Mouse (Mus musculus) adrenal gland, postnatal 14 days (tissue): ENCODE data around the gene Insm2. TPM values are rescaled to one million over a fixed set of nuclear protein-coding genes. Genes with fewer than 3 reads are reported as not detected.
"Not testable (repeated sequence)": the region's sequence is repeated elsewhere in the genome, so short reads cannot be mapped to it uniquely, and the experiment has no call there.

ENCODE experiments used
- DNase-seq: peaks from one replicate; pipeline ENCODE4 v3.0.0; 2021; ENCODE audit warnings: mixed read lengths
- long read RNA-seq, 2 experiments: library from polyadenylated mRNA; stranded (forward); transcript quantifications; one replicate each; pipeline ENCODE4 v2.0.0; 2021
- total RNA-seq: library from RNA; stranded (reverse); gene quantifications from 2 replicates; pipeline ENCODE4 v1.2.3, GENCODE M21; 2021

Gene Insm2
- total RNA-seq, result 1.0 and 1.5 TPM in 2 replicates
- long read RNA-seq, experiment 1, transcript Insm2-201 (1 exons, 2,660 nt), result major isoform, 5 of 5 reads
- long read RNA-seq, experiment 1, partial matches to known transcripts, result 0 of 5 reads
- long read RNA-seq, experiment 1, other reads (novel, unspliced or antisense), result 0 of 5 reads
- long read RNA-seq, experiment 2, partial matches to known transcripts, result 0 of 3 reads
- long read RNA-seq, experiment 2, other reads (novel, unspliced or antisense), result 0 of 3 reads

DNA sequence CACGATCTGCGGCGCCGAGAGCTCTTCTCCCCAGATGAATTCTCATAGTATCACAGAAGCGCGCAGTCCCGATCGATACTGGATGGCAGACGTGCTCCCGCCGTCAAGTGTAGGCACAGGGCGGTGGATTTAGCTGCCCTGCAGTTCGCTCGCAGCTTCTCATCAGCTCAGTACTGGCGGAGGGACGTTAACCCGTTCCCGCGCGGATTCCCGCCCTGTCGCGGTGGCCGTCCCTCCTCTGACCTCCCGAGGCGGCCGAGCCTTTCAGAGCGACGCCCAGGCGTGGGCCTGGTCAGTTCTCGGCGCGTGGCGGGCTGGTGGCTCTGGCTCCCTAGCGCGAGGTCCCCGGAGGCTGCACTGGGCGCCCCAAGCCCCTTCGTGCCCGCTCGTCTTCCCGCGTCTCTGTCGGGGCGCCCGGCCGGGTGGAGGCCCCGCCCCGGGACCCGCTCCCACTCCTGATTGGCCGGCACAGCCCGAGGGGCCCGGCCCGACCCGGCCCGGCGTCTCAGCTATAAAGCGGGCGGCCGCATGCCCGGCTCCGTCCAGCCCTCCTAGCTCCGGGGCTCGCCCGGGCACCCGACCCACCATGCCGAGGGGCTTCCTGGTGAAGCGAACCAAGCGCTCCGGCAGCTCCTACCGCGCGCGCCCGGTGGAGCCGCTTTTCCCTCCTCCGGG lies at the start of gene Insm2:
TSS of gene Insm2 (plus strand) at position 541 of the 675 bp plus-strand sequence.
- peak; percentile 37 for DNase-seq

- not testable (repeated sequence) for DNase-seq
These were observed 44.3 kb upstream of the Insm2 start for GRCm38 (mm10) chr12:55554901-55555300.

GRCm38 (mm10) chr12:55557866-55558265 lies 41.4 kb upstream of the Insm2 start:
- DNase-seq, result no peak

DNA sequence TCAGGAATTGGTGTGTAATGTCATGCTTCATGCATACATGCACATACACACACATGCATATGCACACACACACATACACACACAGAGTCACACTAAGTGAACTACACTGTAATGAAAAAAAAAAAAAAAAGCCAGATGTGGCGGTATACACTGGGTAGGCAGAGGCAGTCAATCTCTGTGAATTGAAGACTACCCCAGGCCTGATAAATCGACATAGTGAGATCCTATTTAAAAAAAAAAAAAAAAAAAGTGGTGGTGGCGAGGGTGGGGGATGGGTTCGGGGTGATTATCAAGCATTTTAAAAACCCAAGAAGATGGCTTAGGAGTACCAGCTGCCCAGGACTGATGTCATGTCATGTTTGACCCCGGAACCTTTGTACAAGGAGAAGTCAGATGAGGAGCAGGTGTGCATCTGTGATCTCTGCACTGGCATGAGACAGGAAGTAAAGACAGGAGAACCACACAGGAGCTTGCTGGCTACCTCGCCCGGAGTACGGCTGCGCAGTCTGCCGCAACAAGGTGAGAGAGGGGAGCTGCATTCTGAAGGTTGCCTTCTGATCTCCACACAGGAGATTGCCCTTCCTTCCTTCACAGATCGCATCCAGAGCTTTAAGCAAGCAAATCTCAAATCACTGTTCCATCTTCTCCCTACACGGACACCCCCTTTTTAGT lies 39.9 kb upstream of the Insm2 start:
- no peak for DNase-seq

GRCm38 (mm10) chr12:55560025-55560690 lies 39.1 kb upstream of the Insm2 start:
- DNase-seq, result peak; percentile 32

GRCm38 (mm10) chr12:55563742-55564141 lies 35.5 kb upstream of the Insm2 start:
- no peak for DNase-seq

- DNase-seq, result no peak
These were observed 34.9 kb upstream of the Insm2 start for GRCm38 (mm10) chr12:55564187-55564963.

DNA sequence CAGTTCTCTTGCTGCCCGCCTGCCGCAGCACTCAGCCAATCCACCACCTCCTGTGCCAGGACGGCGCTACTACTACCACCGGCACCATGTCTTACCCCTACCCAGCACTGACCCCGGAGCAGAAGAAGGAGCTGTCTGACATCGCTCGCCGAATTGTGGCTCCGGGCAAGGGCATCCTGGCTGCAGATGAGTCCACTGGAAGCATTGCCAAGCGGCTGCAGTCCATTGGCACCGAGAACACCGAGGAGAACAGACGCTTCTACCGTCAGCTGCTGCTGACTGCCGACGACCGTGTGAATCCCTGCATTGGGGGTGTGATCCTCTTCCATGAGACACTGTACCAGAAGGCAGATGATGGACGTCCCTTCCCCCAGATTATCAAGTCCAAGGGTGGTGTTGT lies 34.0 kb upstream of the Insm2 start, which contains the start of gene Aldoart2:
TSS of gene Aldoart2 (plus strand) at position 34 of the 400 bp plus-strand sequence.
- no peak for DNase-seq

- no peak for DNase-seq
These were observed 33.4 kb upstream of the Insm2 start for GRCm38 (mm10) chr12:55565867-55566266.

DNA sequence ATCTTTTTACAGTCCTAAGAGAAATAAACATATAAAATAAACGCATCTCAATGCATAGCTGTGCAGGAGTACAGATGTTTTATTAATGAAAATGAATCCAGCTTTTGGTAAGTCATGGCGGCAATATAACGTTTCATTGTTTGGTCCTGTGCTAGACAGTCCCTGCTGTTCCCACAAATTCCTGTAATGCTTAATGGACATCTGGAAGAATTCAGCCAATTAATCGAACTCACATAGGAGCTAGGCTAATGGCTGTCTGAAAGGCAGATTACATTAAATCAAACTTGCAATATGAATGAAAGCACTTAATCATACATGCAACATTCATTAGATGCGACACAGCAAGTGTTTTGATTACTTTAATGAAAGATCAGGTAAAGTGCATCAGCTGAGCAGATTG lies 32.4 kb upstream of the Insm2 start:
- DNase-seq, result no peak

- DNase-seq, result no peak
These were observed 30.8 kb upstream of the Insm2 start for GRCm38 (mm10) chr12:55568466-55568865.

DNA sequence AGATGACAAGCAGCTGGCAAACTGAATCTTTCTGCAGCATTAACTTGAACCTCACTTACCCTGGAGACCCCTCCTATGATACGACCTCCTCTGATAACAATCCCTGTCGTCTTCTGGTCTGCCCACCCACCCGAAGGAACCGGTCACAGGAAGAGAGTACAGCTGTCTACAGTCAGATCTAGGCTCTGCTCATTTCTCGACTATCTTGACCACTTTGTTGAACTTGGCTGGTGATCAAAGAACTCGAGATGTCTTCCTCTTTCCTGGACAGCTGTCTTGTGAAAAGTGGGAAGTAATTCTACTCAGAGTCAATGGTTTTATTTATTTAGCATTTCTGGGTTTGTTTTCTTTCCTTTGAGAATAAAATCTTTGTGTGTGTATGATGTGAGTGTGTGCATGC lies 29.6 kb upstream of the Insm2 start:
- DNase-seq, result no peak

DNA sequence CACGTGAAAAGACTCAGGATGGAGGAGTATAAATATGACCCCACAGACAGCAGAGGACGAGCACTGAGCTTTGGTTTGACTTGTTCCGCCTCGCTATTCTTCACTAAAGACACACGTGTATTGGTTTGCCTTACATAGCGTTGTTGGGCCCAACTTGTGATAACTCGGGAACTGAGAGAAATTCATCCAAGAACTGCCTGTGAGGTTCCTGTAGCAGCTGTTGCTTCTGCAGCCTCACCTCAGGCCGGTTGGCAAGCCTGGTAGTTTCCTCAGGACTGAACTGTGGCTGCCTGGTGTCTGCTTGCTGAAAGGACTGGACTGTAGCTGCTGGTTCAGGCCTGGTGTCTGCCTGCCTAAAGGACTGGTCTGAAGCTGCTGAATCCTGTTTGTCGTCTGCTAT lies 28.6 kb upstream of the Insm2 start:
- DNase-seq, result no peak

GRCm38 (mm10) chr12:55571181-55571580 lies 28.0 kb upstream of the Insm2 start:
- no peak for DNase-seq

DNA sequence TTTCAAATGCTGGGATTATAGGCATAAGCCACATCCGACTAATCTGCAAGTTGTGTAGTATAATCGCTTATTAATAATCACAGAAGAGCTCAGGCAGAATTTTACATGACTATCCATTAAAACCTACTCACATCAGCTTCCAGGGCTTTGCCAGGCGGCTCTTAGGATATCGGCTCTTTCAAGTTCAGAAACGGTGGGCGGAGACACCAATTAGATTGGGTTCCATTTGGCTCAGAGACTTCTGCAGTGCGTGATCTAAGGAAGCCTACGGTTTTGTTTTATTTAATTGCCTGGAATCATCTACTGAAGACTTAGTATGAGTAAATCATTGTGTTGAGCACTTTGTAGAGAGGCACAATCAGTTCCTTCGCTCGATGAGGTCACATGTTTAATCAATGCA lies 27.6 kb upstream of the Insm2 start:
- DNase-seq, result no peak

GRCm38 (mm10) chr12:55573089-55573488 lies 26.1 kb upstream of the Insm2 start:
- no peak for DNase-seq

DNA sequence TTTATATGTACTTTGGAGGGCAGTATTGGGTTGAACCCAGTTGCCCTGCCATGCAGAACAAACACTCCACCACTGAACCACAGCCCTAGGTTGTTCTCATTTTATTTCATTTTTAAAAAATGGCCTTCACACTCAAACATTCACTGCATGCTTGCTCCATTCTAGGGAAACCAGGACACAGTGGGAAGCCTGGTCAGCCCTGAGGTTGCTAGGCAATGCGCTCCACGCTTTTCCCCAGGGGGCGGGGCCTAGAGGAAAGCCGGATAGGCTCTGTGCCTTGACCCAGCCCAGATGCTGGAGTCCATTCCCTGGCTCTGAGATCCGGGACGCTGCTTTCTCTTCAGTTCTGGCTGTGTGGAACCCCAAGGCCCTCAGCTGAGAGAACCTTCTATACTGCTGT lies 25.4 kb upstream of the Insm2 start:
- peak; percentile 37 for DNase-seq

DNA sequence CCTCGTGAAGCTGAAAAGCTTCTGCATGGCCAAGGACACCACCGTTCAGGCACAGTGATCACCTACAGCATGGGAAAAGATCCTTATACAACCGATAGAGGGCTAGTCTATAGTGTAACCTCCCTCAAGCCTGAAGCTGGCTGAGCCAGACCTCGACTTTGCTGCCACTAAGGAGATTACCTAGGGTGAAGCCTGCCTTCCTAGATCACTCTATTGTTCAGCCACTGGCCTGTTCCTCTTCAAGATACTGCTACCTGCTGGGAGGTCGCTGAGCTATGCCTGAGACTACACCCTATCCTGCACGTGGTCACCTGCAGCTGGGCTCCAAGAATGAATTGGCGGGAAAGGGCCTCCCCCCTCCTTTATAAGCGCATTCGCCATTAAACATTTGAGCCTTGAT lies 12.3 kb upstream of the Insm2 start:
- DNase-seq, result not testable (repeated sequence)

- no peak for DNase-seq
These were observed 715 bp upstream of the Insm2 start for GRCm38 (mm10) chr12:55598537-55598886.

DNA sequence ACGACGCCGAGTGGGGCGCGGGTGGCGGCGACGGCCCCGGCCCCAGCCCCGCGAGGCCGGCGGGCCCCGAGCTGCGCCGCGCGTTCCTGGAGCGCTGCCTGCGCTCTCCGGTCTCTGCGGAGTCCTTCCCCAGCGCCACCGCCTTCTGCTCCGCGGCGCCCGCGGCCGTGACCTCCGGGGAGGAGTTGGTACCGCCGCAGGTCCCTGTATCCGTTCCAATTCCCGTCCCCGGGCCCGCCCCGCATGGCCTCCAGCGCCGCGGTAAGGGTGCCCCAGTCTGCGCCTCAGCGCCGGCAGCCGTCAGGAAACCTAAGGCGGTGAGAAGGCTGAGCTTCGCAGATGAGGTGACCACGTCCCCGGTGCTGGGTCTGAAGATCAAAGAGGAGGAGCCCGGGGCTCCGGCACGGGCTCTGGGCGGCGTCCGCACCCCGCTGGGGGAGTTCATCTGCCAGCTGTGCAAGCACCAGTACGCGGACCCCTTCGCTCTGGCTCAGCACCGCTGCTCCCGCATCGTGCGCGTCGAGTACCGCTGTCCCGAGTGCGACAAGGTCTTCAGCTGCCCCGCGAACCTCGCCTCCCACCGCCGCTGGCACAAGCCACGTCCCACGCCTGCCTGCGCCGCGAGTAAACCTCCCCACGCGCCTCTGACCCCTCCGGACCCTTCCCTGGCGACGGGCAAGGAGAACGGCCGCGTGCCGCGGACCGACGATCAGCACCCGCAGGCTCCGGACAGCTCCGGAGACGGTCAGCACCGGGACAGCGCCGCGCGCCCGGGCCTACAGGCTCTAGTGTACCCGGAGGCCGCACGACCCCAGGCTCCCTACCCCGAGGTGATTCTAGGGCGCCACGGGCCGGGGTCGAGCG lies 644 bp downstream of the Insm2 start:
- peak; percentile 86 for DNase-seq

- no peak for DNase-seq
These were observed 1.3 kb downstream of the Insm2 start for GRCm38 (mm10) chr12:55600503-55600994.
